Mouse (Mus musculus) inflammation-experienced regulatory T-cells (primary cell): ENCODE measurements around the gene Rac3. TPM values are rescaled to one million over a fixed set of nuclear protein-coding genes. Genes with fewer than 3 reads are reported as not detected.

Source experiments
- polyA plus RNA-seq, 2 experiments: library from polyadenylated mRNA; unstranded; fragments of 100-300 nt; shearing (Covaris generic); gene quantifications; one replicate each; pipeline ENCODE4 v1.2.1; 2017

Gene Rac3
- polyA plus RNA-seq, result 1 to 10 TPM in 1 of 2 experiments, under 1 TPM in 1; 0.87 to 1.8 TPM

GRCm38 (mm10) chr11:120721124-120722066 is at the start of gene Rac3:
Rac3 (plus strand) TSS chr11:120721470.

GRCm38 (mm10) chr11:120672687-120673593 is 48.3 kb upstream of the Rac3 start, which contains the start of gene Aspscr1:
Aspscr1 (plus strand) TSS chr11:120672973.

GRCm38 (mm10) chr11:120713580-120714518 is 7.4 kb upstream of the Rac3 start, which contains the start of the genes Cenpx and Lrrc45:
Cenpx (minus strand) TSS chr11:120713738.
Lrrc45 (plus strand) TSS chr11:120713925.

GRCm38 (mm10) chr11:120727169-120727527 is 5.9 kb downstream of the Rac3 start, which contains the start of gene Dcxr:
Dcxr (minus strand) TSS chr11:120727281.

GRCm38 (mm10) chr11:120731858-120732680 is 10.8 kb downstream of the Rac3 start, which contains the start of gene Cbr2:
Cbr2 (minus strand) TSS chr11:120732114.

GRCm38 (mm10) chr11:120762672-120763041 is 41.4 kb downstream of the Rac3 start, which contains the start of gene Hmga1b:
Hmga1b (plus strand) TSS chr11:120762794.

Other genes with a start within 250 kb of the Rac3 start
- gene Mrpl12, start 236.9 kb upstream of the Rac3 start, polyA plus RNA-seq, result 10 to 100 TPM; 65.5 to 81.0 TPM
- gene Slc25a10, start 229.6 kb upstream of the Rac3 start, polyA plus RNA-seq, result 10 to 100 TPM in 1 of 2 experiments, 1 to 10 TPM in 1; 9.8 to 22.0 TPM
- gene Gcgr, start 190.8 kb upstream of the Rac3 start, polyA plus RNA-seq, result not detected
- 100 to 1,000 TPM; 111 to 150 TPM for gene Mcrip1, start 171.7 kb upstream of the Rac3 start, polyA plus RNA-seq
- 1 to 10 TPM in 1 of 2 experiments, under 1 TPM in 1; 0.63 to 1.8 TPM for gene Ppp1r27, start 170.3 kb upstream of the Rac3 start, polyA plus RNA-seq
- gene P4hb, start 148.2 kb upstream of the Rac3 start, polyA plus RNA-seq, result 100 to 1,000 TPM; 247 to 254 TPM
- gene Arhgdia, start 139.8 kb upstream of the Rac3 start, polyA plus RNA-seq, result 100 to 1,000 TPM; 707 to 884 TPM
- 100 to 1,000 TPM; 253 to 299 TPM for gene Alyref, start 123.1 kb upstream of the Rac3 start, polyA plus RNA-seq
- gene Anapc11, start 123.0 kb upstream of the Rac3 start, polyA plus RNA-seq, result 100 to 1,000 TPM; 116 to 144 TPM
- gene Npb, start 113.0 kb upstream of the Rac3 start, polyA plus RNA-seq, result 1 to 10 TPM in 1 of 2 experiments, not detected in 1; 1.0 TPM
- 100 to 1,000 TPM; 142 to 194 TPM for gene Pcyt2, start 103.5 kb upstream of the Rac3 start, polyA plus RNA-seq
- 100 to 1,000 TPM; 275 to 320 TPM for gene Sirt7, start 96.2 kb upstream of the Rac3 start, polyA plus RNA-seq
- 10 to 100 TPM; 22.8 to 25.0 TPM for gene Mafg, start 87.9 kb upstream of the Rac3 start, polyA plus RNA-seq
- 1 to 10 TPM in 1 of 2 experiments, under 1 TPM in 1; 0.43 to 3.8 TPM for gene Pycr1, start 77.7 kb upstream of the Rac3 start, polyA plus RNA-seq
- gene Myadml2, start 73.3 kb upstream of the Rac3 start, polyA plus RNA-seq, result under 1 TPM; 0.38 to 0.75 TPM
- gene Notum, start 60.3 kb upstream of the Rac3 start, polyA plus RNA-seq, result under 1 TPM; 0.11 to 0.97 TPM
- gene Aspscr1, start 48.5 kb upstream of the Rac3 start, polyA plus RNA-seq, result 100 to 1,000 TPM; 142 to 153 TPM
- 100 to 1,000 TPM; 111 to 157 TPM for gene Cenpx, start 7.7 kb upstream of the Rac3 start, polyA plus RNA-seq
- 10 to 100 TPM; 64.1 to 74.7 TPM for gene Lrrc45, start 7.5 kb upstream of the Rac3 start, polyA plus RNA-seq
- 10 to 100 TPM in 1 of 2 experiments, 1 to 10 TPM in 1; 7.4 to 23.4 TPM for gene Dcxr, start 5.8 kb downstream of the Rac3 start, polyA plus RNA-seq
- gene Cbr2, start 10.6 kb downstream of the Rac3 start, polyA plus RNA-seq, result not detected
- gene Hmga1b, start 41.3 kb downstream of the Rac3 start, polyA plus RNA-seq, result 10 to 100 TPM; 27.2 to 28.0 TPM
- 10 to 100 TPM; 34.6 to 49.4 TPM for gene Rfng, start 62.7 kb downstream of the Rac3 start, polyA plus RNA-seq
- gene Gps1, start 62.8 kb downstream of the Rac3 start, polyA plus RNA-seq, result 100 to 1,000 TPM; 160 to 176 TPM
- 10 to 100 TPM; 76.1 to 76.4 TPM for gene Dus1l, start 74.9 kb downstream of the Rac3 start, polyA plus RNA-seq
- 10 to 100 TPM; 43.4 to 45.6 TPM for gene Fasn, start 103.1 kb downstream of the Rac3 start, polyA plus RNA-seq
- gene Ccdc57, start 211.4 kb downstream of the Rac3 start, polyA plus RNA-seq, result 1 to 10 TPM in 1 of 2 experiments, under 1 TPM in 1; 0.48 to 1.1 TPM
- 1 to 10 TPM; 4.9 to 9.9 TPM for gene Slc16a3, start 227.0 kb downstream of the Rac3 start, polyA plus RNA-seq